Mouse (Mus musculus): ENCODE data around the gene Nsl1.

Gene Nsl1

GRCm38 (mm10) chr1:191095019-191095418, 32.2 kb downstream of the Nsl1 start:
- peak; percentile 14 for DNase-seq

GRCm38 (mm10) chr1:191096871-191097681, 34.3 kb downstream of the Nsl1 start:
- DNase-seq: no peak

GRCm38 (mm10) chr1:191097802-191098747, 35.3 kb downstream of the Nsl1 start, which contains the start of gene Batf3:
Gene Batf3, plus strand, starts transcription at chr1:191097847.
- DNase-seq: peak; percentile 62

DNA sequence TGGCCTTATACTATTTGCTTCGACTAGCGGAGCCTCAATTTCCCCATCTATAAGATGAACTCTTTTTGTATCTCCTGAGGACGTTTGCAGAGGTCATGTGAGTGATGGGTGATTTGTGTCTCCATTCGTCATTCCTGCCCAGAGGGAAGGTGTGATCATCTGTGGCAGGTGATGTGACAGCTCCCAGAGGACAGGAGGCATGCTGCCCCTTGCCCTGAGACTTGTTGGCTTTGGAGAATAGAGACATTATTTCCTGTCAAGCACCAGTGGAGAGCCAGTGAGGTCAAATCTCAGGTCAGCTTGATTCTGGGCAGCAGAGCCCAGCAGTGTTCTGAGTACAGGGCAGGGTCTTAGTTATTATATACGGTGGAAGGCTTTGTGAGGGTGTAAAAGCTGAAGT, 36.3 kb downstream of the Nsl1 start:
- DNase-seq: no peak

- DNase-seq: no peak
Observed at GRCm38 (mm10) chr1:191099772-191100291, 37.0 kb downstream of the Nsl1 start.

GRCm38 (mm10) chr1:191102730-191103370, 40.0 kb downstream of the Nsl1 start:
- no peak for DNase-seq

DNA sequence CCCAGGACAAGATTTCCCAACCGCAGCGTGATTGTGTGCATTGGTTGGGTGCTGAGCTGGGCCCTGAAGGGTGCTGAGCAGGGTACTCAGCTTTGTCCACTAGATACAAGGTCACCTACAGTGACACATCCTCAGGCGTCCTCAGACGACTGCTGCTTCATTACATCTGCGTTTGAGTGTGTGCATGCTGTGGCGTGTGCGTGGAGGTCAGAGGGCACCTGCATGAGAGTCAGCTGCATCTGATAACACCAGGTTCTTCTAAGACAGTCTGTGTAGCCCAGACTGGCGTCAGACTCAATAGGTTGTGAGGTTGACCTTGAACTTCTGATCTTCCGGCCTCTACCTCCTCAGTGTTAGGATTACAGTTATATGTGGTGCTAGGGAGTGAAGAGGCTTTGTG, 42.4 kb downstream of the Nsl1 start:
- no peak for DNase-seq

DNA sequence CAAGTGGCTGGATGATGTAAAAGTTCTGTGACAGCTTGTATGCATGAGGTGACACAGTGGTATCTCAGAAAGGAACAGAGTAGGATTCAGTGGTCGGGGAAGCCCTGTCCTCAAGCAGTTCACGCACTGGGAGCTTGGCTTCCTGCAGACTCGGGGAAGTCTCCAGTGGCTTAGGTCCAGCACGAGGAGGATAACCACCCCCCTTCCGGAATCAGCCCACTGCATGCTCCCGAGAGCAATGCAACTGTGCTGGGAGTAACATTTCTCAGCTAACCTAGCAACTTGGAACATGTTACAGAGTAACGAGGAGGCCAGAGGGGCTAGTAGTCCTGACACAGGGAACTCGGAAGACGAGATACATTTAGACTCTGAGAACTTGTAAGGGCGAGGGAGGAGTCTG, 44.5 kb downstream of the Nsl1 start:
- no peak for DNase-seq

DNA sequence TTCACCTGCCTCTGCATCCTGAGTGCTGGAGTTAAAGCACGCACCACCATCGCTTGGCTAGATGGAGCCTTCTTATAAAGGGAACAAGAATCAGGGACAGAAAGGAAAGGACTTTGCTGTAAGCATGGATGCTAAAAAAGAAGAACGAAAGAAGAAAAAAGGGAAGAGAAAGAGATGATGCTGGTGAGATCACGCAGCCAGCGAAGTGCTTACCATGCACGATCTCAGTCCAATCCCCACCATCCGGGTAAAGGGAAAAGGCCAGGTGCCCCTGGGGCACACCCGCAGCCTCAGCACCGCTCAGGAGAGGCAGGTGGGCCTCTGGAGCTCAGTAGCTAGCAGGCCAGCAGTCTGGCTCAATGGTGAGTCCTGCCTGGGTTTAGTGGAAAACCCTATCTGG, 47.1 kb downstream of the Nsl1 start:
- no peak for DNase-seq

DNA sequence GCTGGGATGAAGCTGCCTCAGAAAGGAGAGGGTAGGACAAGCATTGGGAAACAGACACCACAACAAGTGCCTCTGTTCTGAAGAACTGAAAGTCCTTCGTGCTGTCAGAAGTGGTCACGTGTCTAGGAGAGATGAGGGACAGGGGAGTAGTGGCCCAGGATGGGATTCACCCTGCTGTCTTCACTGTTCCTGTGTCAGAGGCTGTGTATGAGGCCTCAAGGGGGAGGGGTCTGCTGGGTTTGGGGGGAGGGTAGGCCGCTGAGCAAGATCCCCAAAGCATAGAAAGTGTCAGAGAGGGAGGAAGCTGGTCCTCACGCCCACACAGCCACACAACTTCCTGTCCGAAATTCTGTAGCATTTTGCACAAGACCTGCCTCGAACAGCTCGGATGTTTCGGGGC, 48.3 kb downstream of the Nsl1 start:
- no peak for DNase-seq

DNA sequence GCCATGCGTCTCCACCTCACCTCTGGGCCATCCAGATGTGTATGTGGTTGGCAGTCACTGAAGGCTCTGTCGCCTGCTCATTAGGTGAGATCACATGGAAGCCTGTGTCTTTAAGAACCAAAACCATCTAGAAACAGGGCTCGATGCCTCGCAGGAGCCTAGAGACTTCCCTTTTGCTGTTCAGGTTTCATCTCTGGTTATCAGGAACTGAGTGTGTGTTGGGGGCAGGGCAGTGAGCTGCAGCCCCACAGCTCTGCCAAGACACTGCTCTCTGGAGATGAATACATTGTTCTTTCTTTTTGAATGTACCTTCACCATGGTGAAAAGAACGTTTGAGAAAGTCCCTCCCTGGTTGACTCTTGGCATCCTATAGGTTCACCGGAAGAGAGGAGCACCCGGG, 52.1 kb downstream of the Nsl1 start:
- no peak for DNase-seq

DNA sequence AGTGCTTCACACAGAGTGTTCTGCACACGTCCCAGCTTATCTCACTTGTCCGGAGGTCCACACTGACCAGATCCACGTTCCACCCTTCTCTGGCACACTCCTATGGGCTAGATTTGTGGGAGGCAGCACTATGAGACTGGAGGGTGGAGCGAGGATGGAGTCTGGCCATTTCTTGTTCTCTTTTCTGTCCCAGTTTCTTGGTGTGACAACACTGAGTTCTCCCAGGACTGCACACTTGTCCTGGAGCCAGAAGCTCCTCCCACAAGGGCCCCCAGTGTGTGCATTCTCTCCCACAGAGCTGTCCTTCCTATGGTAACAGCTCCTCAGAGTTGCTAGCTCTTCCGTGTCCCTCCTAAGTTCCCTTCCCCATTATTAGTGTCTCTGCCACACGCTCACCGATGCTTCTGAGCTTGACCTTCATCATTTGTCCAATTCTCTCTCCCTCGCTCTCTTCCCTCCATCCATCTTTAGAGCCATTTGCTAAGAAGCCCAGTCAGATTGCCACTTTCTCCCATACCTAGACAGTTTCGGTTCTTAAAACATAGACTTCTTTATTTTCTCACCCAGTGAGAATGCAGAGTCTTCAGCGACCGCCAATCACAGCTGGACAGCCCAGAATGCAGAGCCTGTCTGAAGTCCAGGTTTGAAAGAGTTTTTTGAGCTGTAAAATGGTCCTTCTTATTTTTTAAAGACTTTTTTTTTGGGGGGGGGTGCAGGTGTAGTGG, 52.9 kb downstream of the Nsl1 start:
- no peak for DNase-seq

GRCm38 (mm10) chr1:191122744-191123143, 59.9 kb downstream of the Nsl1 start:
- DNase-seq: no peak

DNA sequence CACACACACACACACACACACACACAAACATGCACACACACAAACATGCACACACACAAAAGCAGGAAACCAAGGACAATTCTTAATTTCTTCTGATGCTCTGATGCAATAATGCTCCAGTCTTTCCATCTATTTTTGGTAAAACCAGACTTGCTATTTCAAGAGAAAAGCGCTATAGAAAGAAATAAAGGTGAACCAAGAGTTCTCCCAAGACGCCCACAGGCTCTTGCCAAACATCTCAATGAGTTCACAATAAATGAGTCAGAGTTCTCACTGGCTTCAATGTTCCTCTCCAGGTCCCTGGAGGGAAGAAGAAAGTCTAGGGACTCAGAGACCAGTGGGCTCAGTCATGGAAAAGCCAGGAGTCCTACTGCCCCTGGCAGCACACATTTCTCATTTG, 60.9 kb downstream of the Nsl1 start:
- no peak for DNase-seq

DNA sequence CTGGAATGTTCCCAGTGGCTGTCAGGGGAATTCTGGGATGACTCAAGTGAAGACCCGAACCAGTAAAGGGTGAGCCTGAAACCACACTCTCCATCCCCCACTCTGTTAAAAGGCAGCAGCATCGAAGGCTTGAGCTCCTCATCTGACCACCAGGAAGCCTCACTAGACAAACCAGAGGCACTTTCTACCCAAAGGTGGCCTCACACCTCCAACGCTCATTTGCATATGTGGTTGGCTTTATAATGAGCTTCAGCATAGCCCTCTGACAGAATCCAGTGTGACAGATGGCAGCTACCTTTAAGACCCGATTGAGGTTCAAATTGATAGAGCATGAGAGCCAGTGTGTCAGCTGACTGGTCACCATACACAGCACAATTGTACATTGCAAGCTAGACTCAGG, 61.5 kb downstream of the Nsl1 start:
- DNase-seq: no peak

DNA sequence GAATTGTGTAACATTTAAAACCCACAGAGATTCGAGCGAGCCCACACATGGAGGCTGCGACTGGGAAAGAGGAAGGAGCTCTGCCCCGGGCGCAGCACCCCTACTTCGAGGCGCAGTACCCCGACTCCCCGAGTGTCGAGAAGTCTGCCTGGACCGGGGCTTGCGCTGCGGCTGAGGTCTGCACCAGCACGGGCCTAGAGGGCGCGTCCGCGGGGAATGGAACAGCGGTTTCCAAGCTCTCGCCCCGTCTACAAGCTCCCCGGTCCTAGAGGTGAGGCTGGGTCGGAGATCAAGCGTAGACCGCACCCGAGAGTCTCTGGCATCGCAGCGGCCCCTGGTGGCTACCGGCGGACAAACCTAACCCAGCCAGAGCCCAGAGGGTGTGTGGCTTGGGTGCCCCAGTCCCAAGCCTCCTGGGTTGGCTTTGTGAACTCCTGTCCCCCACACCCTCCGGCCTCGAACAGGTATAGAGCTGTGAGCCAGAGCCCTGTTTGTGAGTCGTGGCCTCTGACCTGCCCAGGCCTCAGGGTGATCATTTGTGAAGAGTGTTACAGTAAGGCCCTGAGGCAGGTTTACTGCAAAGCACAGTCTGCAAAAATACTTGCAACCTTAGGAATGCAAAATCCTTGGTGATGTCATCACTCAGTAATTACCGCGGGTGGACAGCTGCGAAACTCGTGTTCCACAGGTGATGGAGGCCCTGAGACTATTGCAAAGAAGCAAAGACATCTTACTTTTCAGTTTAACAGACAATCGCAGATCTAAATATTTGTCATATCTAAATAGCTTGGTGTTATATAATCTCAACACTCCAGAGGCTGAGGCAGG, 63.2 kb downstream of the Nsl1 start:
- DNase-seq: peak; percentile 47

GRCm38 (mm10) chr1:191131692-191132091, 68.9 kb downstream of the Nsl1 start:
- no peak for DNase-seq

GRCm38 (mm10) chr1:191132240-191132639, 69.4 kb downstream of the Nsl1 start:
- DNase-seq: no peak

DNA sequence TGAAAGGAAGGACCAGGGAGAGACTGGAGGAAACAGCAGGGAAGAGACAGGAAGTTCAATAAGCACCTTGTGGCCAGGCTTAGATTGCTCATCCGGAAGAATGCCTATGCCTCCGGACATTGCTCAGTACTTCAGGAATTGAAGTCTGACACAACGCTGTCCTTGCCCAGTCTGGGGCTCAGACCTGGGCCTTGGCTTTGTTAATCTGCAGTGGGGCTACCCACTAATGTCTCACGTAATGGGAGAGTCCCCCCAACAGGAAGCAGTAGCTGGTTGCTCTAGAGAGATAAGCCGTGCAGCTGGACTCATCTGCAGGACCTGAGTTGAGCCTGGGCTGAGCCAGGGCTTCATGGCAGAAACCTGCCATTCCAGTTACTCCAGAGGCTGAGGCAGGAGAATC, 70.1 kb downstream of the Nsl1 start:
- DNase-seq: no peak

DNA sequence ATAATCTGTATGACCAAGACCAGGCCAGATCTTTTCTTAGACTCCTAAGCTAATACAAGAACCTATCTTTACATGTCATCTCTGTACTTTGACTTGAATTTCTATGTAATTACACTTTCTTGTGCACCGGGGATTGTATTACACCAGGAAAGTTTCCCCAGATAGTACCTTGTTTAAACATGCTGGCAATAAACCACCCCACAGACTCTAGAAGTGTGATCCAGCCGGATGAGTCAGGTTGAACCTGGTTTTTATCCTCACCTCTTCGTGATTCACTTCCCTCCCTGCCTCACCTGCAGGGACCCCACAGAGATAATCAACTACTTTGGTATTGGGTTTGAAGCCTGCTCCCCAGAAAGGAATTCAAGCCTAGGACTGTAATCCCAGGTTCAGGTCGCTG, 72.6 kb downstream of the Nsl1 start:
- DNase-seq: no peak

All from right cerebral cortex, postnatal 4 days (tissue).